Comparison of ENCODE assay signal across 28 mouse cellular contexts in the genomic region with DNA sequence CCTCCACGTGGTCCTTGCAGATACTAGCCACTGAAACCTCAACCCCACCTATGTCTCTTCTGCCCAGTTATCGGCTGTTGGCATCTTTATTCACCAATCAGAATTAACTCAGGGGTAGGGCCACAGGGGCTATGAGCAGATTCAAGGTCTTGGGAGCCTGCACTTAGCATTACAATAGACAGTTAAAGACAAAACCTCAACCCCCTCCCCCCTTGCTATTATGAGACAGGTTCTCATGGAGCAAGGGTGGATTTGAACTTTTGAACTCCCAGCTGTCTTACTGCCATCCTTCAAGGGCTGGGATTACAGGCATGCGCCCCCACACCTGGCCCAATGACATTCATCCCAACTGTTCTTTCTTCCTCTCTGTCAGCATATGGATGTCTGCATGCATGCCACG. TPM values are rescaled to one million over a fixed set of nuclear protein-coding genes. Genes with fewer than 3 reads are reported as not detected.
"Had no signal": no experiment of that assay in that cellular context is flagged by ENCODE, and none has a peak within 500 bp of the region (broad histone marks: within the 10 kb centered on the region; RNA-seq: fewer than 3 reads in every experiment).

No protein-coding gene starts in this region.

- H3K36me3 ChIP-seq: heart, embryonic 10.5 days; heart, embryonic 12.5 days; hindbrain, embryonic 10.5 days; hindbrain, embryonic 12.5 days; intestine, embryonic 15.5 days; limb, embryonic 13.5 days; limb, embryonic 15.5 days; liver, embryonic 13.5 days; liver, embryonic 15.5 days had no signal

- H3K4me3 ChIP-seq: gastrocnemius, adult 2 months; heart, embryonic 10.5 days; heart, embryonic 12.5 days; hindbrain, embryonic 10.5 days; hindbrain, embryonic 12.5 days; intestine, embryonic 15.5 days; layer of hippocampus, adult 2 months; left cerebral cortex, adult 2 months; limb, embryonic 13.5 days; limb, embryonic 15.5 days; liver, embryonic 13.5 days; liver, embryonic 15.5 days had no signal

- ATAC-seq: hindbrain, embryonic 16.5 days; inflammation-experienced regulatory T-cells, adult 6 months; intestine, embryonic 15.5 days; intestine, postnatal 0 days had no signal

- H3K4me1 ChIP-seq: heart, embryonic 10.5 days; heart, embryonic 12.5 days; intestine, embryonic 15.5 days; limb, embryonic 13.5 days; limb, embryonic 15.5 days; liver, embryonic 13.5 days; liver, embryonic 15.5 days had no signal

- DNase-seq: gastrocnemius, adult 2 months; gastrocnemius, postnatal 10 days; gastrocnemius, postnatal 25 days; heart, adult 18-20 months; kidney, adult 18-20 months; kidney, adult 8-10 months; left cerebral cortex, postnatal 4 days; liver, embryonic 13.5 days had no signal

- H3K9me3 ChIP-seq: heart, embryonic 10.5 days; heart, embryonic 12.5 days; hindbrain, embryonic 10.5 days; hindbrain, embryonic 12.5 days; intestine, embryonic 15.5 days; limb, embryonic 15.5 days; liver, embryonic 15.5 days had no signal

- H3K4me2 ChIP-seq: heart, embryonic 12.5 days; hindbrain, embryonic 12.5 days; hindbrain, embryonic 14.5 days; intestine, embryonic 15.5 days; limb, embryonic 13.5 days; limb, embryonic 15.5 days; liver, embryonic 13.5 days; liver, embryonic 15.5 days had no signal

- H3K27ac ChIP-seq: gastrocnemius, adult 2 months; heart, embryonic 10.5 days; hindbrain, embryonic 10.5 days; hindbrain, embryonic 12.5 days; hindbrain, embryonic 14.5 days; intestine, embryonic 15.5 days; layer of hippocampus, adult 2 months; left cerebral cortex, adult 2 months; limb, embryonic 13.5 days; limb, embryonic 15.5 days; liver, embryonic 13.5 days; liver, embryonic 15.5 days had no signal

- H3K27me3 ChIP-seq: heart, embryonic 12.5 days; hindbrain, embryonic 12.5 days; intestine, embryonic 15.5 days; limb, embryonic 13.5 days; limb, embryonic 15.5 days; liver, embryonic 13.5 days; liver, embryonic 15.5 days had no signal

- H3K9ac ChIP-seq: heart, embryonic 12.5 days; hindbrain, embryonic 12.5 days; hindbrain, embryonic 14.5 days; intestine, embryonic 15.5 days; limb, embryonic 13.5 days; limb, embryonic 15.5 days; liver, embryonic 13.5 days; liver, embryonic 15.5 days had no signal

RNA-seq across cellular contexts. Expression of gene Caln1, which starts 6.1 kb away (rescaled TPM):
- polyA plus RNA-seq: inflammation-experienced regulatory T-cells, adult 6 months; liver, embryonic 13.5 days; liver, embryonic 15.5 days had no signal

RNA-seq across cellular contexts. Expression of gene A330070K13Rik, which starts 21.3 kb away (rescaled TPM):
- polyA plus RNA-seq: heart, embryonic 10.5 days; heart, embryonic 12.5 days; heart, embryonic 14.5 days; heart, embryonic 16.5 days; hindbrain, embryonic 10.5 days; hindbrain, embryonic 12.5 days; hindbrain, embryonic 14.5 days; inflammation-experienced regulatory T-cells, adult 6 months; intestine, embryonic 15.5 days; intestine, postnatal 0 days; kidney, embryonic 14.5 days; kidney, embryonic 16.5 days; limb, embryonic 11.5 days; limb, embryonic 13.5 days; limb, embryonic 15.5 days; liver, adult 2 months; liver, embryonic 13.5 days; liver, embryonic 15.5 days had no signal
